ENCODE assay signal across 9 mouse cellular contexts in the genomic region with DNA sequence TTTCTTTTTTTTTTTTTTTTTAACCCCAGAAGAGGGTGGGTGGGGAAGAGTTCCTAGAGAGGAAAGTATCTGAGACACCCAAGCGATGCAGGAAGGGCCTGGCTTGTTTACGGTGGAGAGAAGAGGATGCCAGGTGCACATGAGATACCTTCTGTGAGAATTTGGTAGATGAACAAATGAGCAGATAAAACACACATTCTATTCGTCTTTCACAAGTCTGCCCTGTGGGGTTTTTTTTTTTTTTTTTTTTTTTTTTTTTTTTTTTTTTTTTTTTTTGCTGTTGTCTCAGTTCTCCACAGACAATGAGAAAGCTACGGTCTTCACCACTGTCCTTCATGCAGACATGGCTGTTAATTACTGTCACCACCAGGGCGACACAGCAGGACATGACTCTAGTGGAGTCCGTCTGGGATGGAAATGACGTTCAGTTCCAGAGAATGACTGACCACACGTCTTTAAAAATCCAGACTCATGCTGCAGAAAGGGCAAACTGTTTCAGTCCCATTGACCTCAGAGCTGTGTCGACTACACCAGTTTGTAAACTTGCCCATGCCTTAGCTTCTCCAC.
A peak's percentile ranks its signal among the peaks of the same experiment; 100 is the strongest.
DNase-seq lines count a peak whose midpoint lies in the region; ATAC-seq and TF ChIP-seq lines count a peak whose summit lies in the region.
"Had no signal": no experiment of that assay in that cellular context is flagged by ENCODE, and none has a peak within 500 bp of the region (broad histone marks: within the 10 kb centered on the region; RNA-seq: fewer than 3 reads in every experiment).

No protein-coding gene starts in this region.

- 23% methylated on average over 9 of the region's 9 CpGs for WGBS in heart, embryonic 11.5 days (ENCODE audit: insufficient replicate concordance)
- 14% methylated on average over 9 of the region's 9 CpGs for WGBS in forebrain, postnatal 0 days
- 15% methylated on average over 9 of the region's 9 CpGs for WGBS in midbrain, embryonic 12.5 days

- H3K4me3 ChIP-seq in heart, embryonic 11.5 days (ENCODE audit: low read depth, low read length): peak overlapping the region; percentile 41
- H3K4me3 ChIP-seq in MEL (ENCODE audit: control insufficient read depth in 1 of 2, insufficient read depth in 1 of 2, low read depth in 2 of 2, low read length in 2 of 2): no peak overlapping the region
- H3K4me3 ChIP-seq in forebrain, postnatal 0 days (ENCODE audit: low read depth, low read length): peak overlapping the region; percentile 34
- H3K4me3 ChIP-seq in midbrain, embryonic 12.5 days: no peak overlapping the region
- H3K4me3 ChIP-seq: myocyte had no signal

- H3K4me1 ChIP-seq in heart, embryonic 11.5 days (ENCODE audit: control insufficient read depth, insufficient read depth, low read length): no peaks in the 10 kb centered on the region
- H3K4me1 ChIP-seq in MEL (ENCODE audit: control insufficient read depth in 1 of 2, insufficient read depth in 2 of 2, low read length in 2 of 2): no peaks in the 10 kb centered on the region
- peaks cover 5% of the 10 kb centered on the region for H3K4me1 ChIP-seq in forebrain, postnatal 0 days (ENCODE audit: insufficient read depth)
- 0 out of 2 replicates have a peak, but pooled peaks cover 6% of the 10 kb centered on the region for H3K4me1 ChIP-seq in midbrain, embryonic 12.5 days

- no peak for TF ChIP-seq CTCF in MEL (IDR thresholded peaks at IDR 0.05 in 2 of 3, conservative IDR thresholded peaks at IDR 0.05 in 1 of 3; ENCODE audit: control insufficient read depth in 1 of 3, insufficient read depth in 1 of 3, low read depth in 2 of 3, low read length in 3 of 3, poor library complexity in 1 of 3, severe bottlenecking in 1 of 3)
- peak; percentile 14 for TF ChIP-seq CTCF in forebrain, postnatal 0 days (IDR thresholded peaks at IDR 0.05; ENCODE audit: low read depth)

- no peak for TF ChIP-seq POLR2A in MEL (IDR thresholded peaks at IDR 0.05; ENCODE audit: control insufficient read depth in 1 of 2, insufficient read depth in 1 of 2, low read depth in 1 of 2, low read length in 2 of 2, poor library complexity in 1 of 2)

- H3K36me3 ChIP-seq in heart, embryonic 11.5 days (ENCODE audit: control insufficient read depth, insufficient read depth, low read length): no peaks in the 10 kb centered on the region
- H3K36me3 ChIP-seq in MEL (ENCODE audit: control insufficient read depth in 1 of 2, insufficient read depth in 2 of 2, low read length in 2 of 2): no peaks in the 10 kb centered on the region
- H3K36me3 ChIP-seq in forebrain, postnatal 0 days (ENCODE audit: insufficient read depth): no peaks in the 10 kb centered on the region
- no peaks in the 10 kb centered on the region for H3K36me3 ChIP-seq in midbrain, embryonic 12.5 days

- H3K27me3 ChIP-seq in heart, embryonic 11.5 days (ENCODE audit: control insufficient read depth, insufficient read depth, low read length): no peaks in the 10 kb centered on the region
- H3K27me3 ChIP-seq in MEL (ENCODE audit: control insufficient read depth in 1 of 2, insufficient read depth in 2 of 2, low read length in 2 of 2): peaks cover 0 to 6% of the 10 kb centered on the region in 2 experiments; a peak in 3 of 4 replicates
- H3K27me3 ChIP-seq in forebrain, postnatal 0 days (ENCODE audit: insufficient read depth, low read length): peaks cover 5% of the 10 kb centered on the region
- peaks cover 16% of the 10 kb centered on the region for H3K27me3 ChIP-seq in midbrain, embryonic 12.5 days

- TF ChIP-seq EP300 in MEL (IDR thresholded peaks at IDR 0.05; ENCODE audit: low read depth in 1 of 2, low read length in 2 of 2): no peak

- H3K4me2 ChIP-seq in heart, embryonic 11.5 days: peak overlapping the region; percentile 69
- peak overlapping the region; percentile 59 for H3K4me2 ChIP-seq in forebrain, postnatal 0 days (ENCODE audit: low read depth)
- peak overlapping the region; percentile 53 for H3K4me2 ChIP-seq in midbrain, embryonic 12.5 days (replicated peaks)

- H3K9me3 ChIP-seq in heart, embryonic 11.5 days (replicated peaks; ENCODE audit: control insufficient read depth, low read length): no peaks in the 10 kb centered on the region
- H3K9me3 ChIP-seq in MEL (replicated peaks; ENCODE audit: insufficient read depth, low read length): no peaks in the 10 kb centered on the region
- H3K9me3 ChIP-seq in forebrain, postnatal 0 days (ENCODE audit: low read length): no peaks in the 10 kb centered on the region
- no peaks in the 10 kb centered on the region for H3K9me3 ChIP-seq in midbrain, embryonic 12.5 days

- no peak overlapping the region for H3K27ac ChIP-seq in heart, embryonic 11.5 days (ENCODE audit: low read depth, low read length)
- no peak overlapping the region for H3K27ac ChIP-seq in MEL (ENCODE audit: control insufficient read depth, low read depth, low read length)
- H3K27ac ChIP-seq in forebrain, postnatal 0 days (ENCODE audit: low read depth, low read length): no peak overlapping the region
- H3K27ac ChIP-seq in midbrain, embryonic 12.5 days (replicated peaks): no peak overlapping the region

- H3K9ac ChIP-seq in heart, embryonic 11.5 days (ENCODE audit: low read depth, low read length): no peak overlapping the region
- no peak overlapping the region for H3K9ac ChIP-seq in MEL (ENCODE audit: control insufficient read depth, low read depth, low read length, poor library complexity, severe bottlenecking)
- peak overlapping the region; percentile 28 for H3K9ac ChIP-seq in forebrain, postnatal 0 days
- H3K9ac ChIP-seq in midbrain, embryonic 12.5 days (replicated peaks): no peak overlapping the region

- no peak for ATAC-seq in heart, embryonic 11.5 days (replicated peaks; ENCODE audit: insufficient number of reproducible peaks, low FRiP score, low TSS enrichment)
- ATAC-seq in forebrain, postnatal 0 days: no peak
- no peak for ATAC-seq in midbrain, embryonic 12.5 days (ENCODE audit: low FRiP score, low read depth)
- ATAC-seq in megakaryocyte progenitor cell, adult 5-6 weeks (replicated peaks; ENCODE audit: poor library complexity): no peak

- TF ChIP-seq RAD21 in MEL (IDR thresholded peaks at IDR 0.05; ENCODE audit: low read depth, low read length): no peak

- no peak for DNase-seq in heart, adult 8-10 months (ENCODE audit: low spot score)
- DNase-seq in MEL (ENCODE audit: low read depth, low spot score) (no peak), MN1 (ENCODE audit: low spot score) (no peak)
- no peak for DNase-seq in forebrain, postnatal 0 days
- DNase-seq in frontal cortex, postnatal 14 days (ENCODE audit: low spot score in 2 of 2): no peak

- no peaks in the 10 kb centered on the region for H3K79me2 ChIP-seq in MEL (ENCODE audit: control insufficient read depth, insufficient read depth, low read length, poor library complexity)

TF ChIP-seq in MEL, 35 proteins besides CTCF, POLR2A, EP300 and RAD21:
- TF ChIP-seq MAX (IDR thresholded peaks at IDR 0.05; ENCODE audit: low read length) (no peak), ZNF384 (IDR thresholded peaks at IDR 0.05; ENCODE audit: low read depth, low read length) (peak; percentile 26; the same call in 1 of the 2 replicates), NRF1 (IDR thresholded peaks at IDR 0.05; ENCODE audit: insufficient read depth, low read depth, low read length, poor library complexity, severe bottlenecking) (no peak), ZC3H11A (IDR thresholded peaks at IDR 0.05; ENCODE audit: low read depth, low read length) (no peak)

Comparison
In these comparisons a context has a peak if more than half of its experiments do, and no peak if none do; other contexts are left out.
1. H3K4me3 ChIP-seq: peak in heart, embryonic 11.5 days (single experiment) and forebrain, postnatal 0 days (single experiment); none in MEL (0 of 2) and midbrain, embryonic 12.5 days (single experiment).
2. Peak in every context shown above with its lines, with median percentiles within 50 percentile points of each other: H3K4me2 ChIP-seq.